Mouse (Mus musculus) MEL (cell line): ENCODE measurements around the gene Slc38a5. TPM values are rescaled to one million over a fixed set of nuclear protein-coding genes. Genes with fewer than 3 reads are reported as not detected.

Experiments used
- DNase-seq: peaks from one replicate; pipeline ENCODE4 v3.0.0; 2011; ENCODE audit warnings: low read depth, low spot score
- H3K27ac ChIP-seq: 2 replicates; pipeline ENCODE4 v1.5.1; 2012; ENCODE audit warnings: low read depth, mild to moderate bottlenecking, control low read depth, low read length, moderate library complexity; ENCODE audit not compliant: control insufficient read depth
- H3K27me3 ChIP-seq, 2 experiments: fragments of 150-350 bp in 1 of 2; sonication (generic) in 1 of 2; 2 replicates each; pipeline ENCODE4 v1.6.1; 2012; ENCODE audit warnings: low read length in 2 of 2, mild to moderate bottlenecking in 2 of 2, improper control_type of control experiment in 1 of 2, moderate library complexity in 1 of 2; ENCODE audit not compliant: insufficient read depth in 2 of 2, control insufficient read depth in 1 of 2
- H3K36me3 ChIP-seq, 2 experiments: 2 replicates each; pipeline ENCODE4 v1.6.1; 2012 to 2014; ENCODE audit warnings: low read length in 2 of 2, improper control_type of control experiment in 1 of 2, inconsistent platforms in 1 of 2, mild to moderate bottlenecking in 1 of 2; ENCODE audit not compliant: insufficient read depth in 2 of 2, control insufficient read depth in 1 of 2
- H3K4me1 ChIP-seq, 2 experiments: fragments of 150-350 bp in 1 of 2; sonication (generic) in 1 of 2; 2 replicates each; pipeline ENCODE4 v1.6.1; 2012; ENCODE audit warnings: low read length in 2 of 2, improper control_type of control experiment in 1 of 2, mild to moderate bottlenecking in 1 of 2; ENCODE audit not compliant: insufficient read depth in 2 of 2, control insufficient read depth in 1 of 2
- H3K4me3 ChIP-seq, 2 experiments: fragments of 150-350 bp in 1 of 2; sonication (generic) in 1 of 2; 2 replicates each; pipeline ENCODE4 v1.5.1; 2012; ENCODE audit warnings: low read depth in 2 of 2, low read length in 2 of 2, mild to moderate bottlenecking in 2 of 2, moderate library complexity in 2 of 2, control low read depth in 1 of 2, improper control_type of control experiment in 1 of 2; ENCODE audit not compliant: control insufficient read depth in 1 of 2, insufficient read depth in 1 of 2
- H3K79me2 ChIP-seq: 2 replicates; pipeline ENCODE4 v1.6.1; 2012; ENCODE audit warnings: mild to moderate bottlenecking, low read length, moderate library complexity; ENCODE audit not compliant: control insufficient read depth, poor library complexity, insufficient read depth
- H3K9ac ChIP-seq: 2 replicates; pipeline ENCODE4 v1.6.1; 2012; ENCODE audit warnings: low read depth, mild to moderate bottlenecking, control low read depth, low read length, moderate library complexity; ENCODE audit not compliant: control insufficient read depth, poor library complexity, severe bottlenecking
- H3K9me3 ChIP-seq: fragments of 150-350 bp; sonication (generic); replicated peaks from 2 replicates; pipeline ENCODE4 v1.6.1; 2012; ENCODE audit warnings: mild to moderate bottlenecking, low read length, improper control_type of control experiment, moderate library complexity; ENCODE audit not compliant: insufficient read depth
- BHLHE40 ChIP-seq: IDR thresholded peaks from 2 replicates; pipeline ENCODE4 v1.6.1; 2012; ENCODE audit warnings: low read depth, mild to moderate bottlenecking, inconsistent platforms, low read length, improper control_type of control experiment, borderline replicate concordance
- CHD1 ChIP-seq: IDR thresholded peaks from 2 replicates; pipeline ENCODE4 v1.6.1; 2012; ENCODE audit warnings: low read depth, mild to moderate bottlenecking, inconsistent platforms, low read length, improper control_type of control experiment
- CTCF ChIP-seq, 3 experiments: IDR thresholded peaks in 2 of 3; conservative IDR thresholded peaks in 1 of 3; 2 replicates each; pipeline ENCODE4 v1.5.1; 2011 to 2012; ENCODE audit warnings: low read length in 3 of 3, low read depth in 2 of 3, mild to moderate bottlenecking in 2 of 3, improper control_type of control experiment in 1 of 3, inconsistent platforms in 1 of 3, mixed read lengths in 1 of 3, moderate library complexity in 1 of 3; ENCODE audit not compliant: control insufficient read depth in 1 of 3, insufficient read depth in 1 of 3, poor library complexity in 1 of 3, severe bottlenecking in 1 of 3
- E2F4 ChIP-seq: IDR thresholded peaks from 2 replicates; pipeline ENCODE4 v1.6.1; 2011; ENCODE audit warnings: low read depth, low read length, improper control_type of control experiment, borderline replicate concordance
- ELF1 ChIP-seq: IDR thresholded peaks from 2 replicates; pipeline ENCODE4 v1.6.1; 2014; ENCODE audit warnings: low read depth, mild to moderate bottlenecking, inconsistent platforms, low read length, improper control_type of control experiment, moderate library complexity
- EP300 ChIP-seq, 2 experiments: IDR thresholded peaks; 2 replicates each; pipeline ENCODE4 v1.6.1; 2011; ENCODE audit warnings: improper control_type of control experiment in 2 of 2, low read length in 2 of 2, low read depth in 1 of 2, mild to moderate bottlenecking in 1 of 2
- ETS1 ChIP-seq: IDR thresholded peaks from 2 replicates; pipeline ENCODE4 v1.6.1; 2012; ENCODE audit warnings: low read depth, mild to moderate bottlenecking, inconsistent platforms, low read length, improper control_type of control experiment, moderate library complexity
- GABPA ChIP-seq: IDR thresholded peaks from 2 replicates; pipeline ENCODE4 v1.6.1; 2012; ENCODE audit warnings: low read depth, mild to moderate bottlenecking, inconsistent platforms, low read length, improper control_type of control experiment, moderate library complexity
- GATA1 ChIP-seq: IDR thresholded peaks from 2 replicates; pipeline ENCODE4 v1.6.1; 2011; ENCODE audit warnings: low read depth, low read length, improper control_type of control experiment
- HCFC1 ChIP-seq: IDR thresholded peaks from 2 replicates; pipeline ENCODE4 v1.6.1; 2012; ENCODE audit warnings: low read depth, mild to moderate bottlenecking, inconsistent platforms, low read length, improper control_type of control experiment, moderate library complexity
- JUND ChIP-seq: IDR thresholded peaks from 2 replicates; pipeline ENCODE4 v1.6.1; 2011; ENCODE audit warnings: low read depth, mild to moderate bottlenecking, improper control_type of control experiment, low read length
- KAT2A ChIP-seq: conservative IDR thresholded peaks from 2 replicates; pipeline ENCODE4 v1.6.1; 2012; ENCODE audit warnings: low read depth, low read length, improper control_type of control experiment, inconsistent platforms
- MAFK ChIP-seq: IDR thresholded peaks from 2 replicates; pipeline ENCODE4 v1.6.1; 2011; ENCODE audit warnings: low read depth, mild to moderate bottlenecking, low read length, improper control_type of control experiment, borderline replicate concordance
- MAZ ChIP-seq: IDR thresholded peaks from 2 replicates; pipeline ENCODE4 v1.6.1; 2012; ENCODE audit warnings: low read depth, mild to moderate bottlenecking, inconsistent platforms, low read length, improper control_type of control experiment
- MXI1 ChIP-seq: IDR thresholded peaks from 2 replicates; pipeline ENCODE4 v1.6.1; 2011; ENCODE audit warnings: mild to moderate bottlenecking, low read depth, low read length, improper control_type of control experiment
- NELFE ChIP-seq: IDR thresholded peaks from 2 replicates; pipeline ENCODE4 v1.6.1; 2011; ENCODE audit warnings: low read depth, low read length, improper control_type of control experiment
- POLR2A ChIP-seq, 2 experiments: IDR thresholded peaks; 2 replicates each; pipeline ENCODE4 v1.6.1; 2011 to 2012; ENCODE audit warnings: low read length in 2 of 2, mild to moderate bottlenecking in 2 of 2, control low read depth in 1 of 2, improper control_type of control experiment in 1 of 2, low read depth in 1 of 2, moderate library complexity in 1 of 2; ENCODE audit not compliant: control insufficient read depth in 1 of 2, insufficient read depth in 1 of 2, poor library complexity in 1 of 2
- POLR2AphosphoS2 ChIP-seq: IDR thresholded peaks from 2 replicates; pipeline ENCODE4 v1.6.1; 2011; ENCODE audit warnings: low read length, improper control_type of control experiment
- POLR2AphosphoS5 ChIP-seq: IDR thresholded peaks from 2 replicates; pipeline ENCODE4 v1.6.1; 2012; ENCODE audit warnings: low read depth, borderline replicate concordance, mild to moderate bottlenecking, inconsistent platforms, low read length, moderate library complexity, mixed read lengths
- RAD21 ChIP-seq: IDR thresholded peaks from 2 replicates; pipeline ENCODE4 v1.6.1; 2011; ENCODE audit warnings: mild to moderate bottlenecking, low read depth, low read length, improper control_type of control experiment
- RCOR1 ChIP-seq: IDR thresholded peaks from 2 replicates; pipeline ENCODE4 v1.6.1; 2012; ENCODE audit warnings: low read depth, mild to moderate bottlenecking, inconsistent platforms, low read length, improper control_type of control experiment
- SIN3A ChIP-seq: IDR thresholded peaks from 2 replicates; pipeline ENCODE4 v1.6.1; 2012; ENCODE audit warnings: low read length, improper control_type of control experiment, inconsistent platforms
- TAL1 ChIP-seq: IDR thresholded peaks from 2 replicates; pipeline ENCODE4 v1.6.1; 2012; ENCODE audit warnings: mild to moderate bottlenecking, inconsistent platforms, low read length, moderate library complexity, mixed read lengths
- TBP ChIP-seq: IDR thresholded peaks from 2 replicates; pipeline ENCODE4 v1.8.0; 2011; ENCODE audit warnings: low read depth, low read length, improper control_type of control experiment
- UBTF ChIP-seq: IDR thresholded peaks from 2 replicates; pipeline ENCODE4 v1.6.1; 2012; ENCODE audit warnings: low read depth, mild to moderate bottlenecking, inconsistent platforms, low read length, improper control_type of control experiment, moderate library complexity, borderline replicate concordance; ENCODE audit not compliant: insufficient read depth
- USF1 ChIP-seq: IDR thresholded peaks from 2 replicates; pipeline ENCODE4 v1.6.1; 2014; ENCODE audit warnings: low read depth, mild to moderate bottlenecking, inconsistent platforms, low read length, improper control_type of control experiment, moderate library complexity
- ZC3H11A ChIP-seq: IDR thresholded peaks from 2 replicates; pipeline ENCODE4 v1.6.1; 2012; ENCODE audit warnings: low read depth, mild to moderate bottlenecking, inconsistent platforms, low read length, improper control_type of control experiment
- ZKSCAN1 ChIP-seq: IDR thresholded peaks from 2 replicates; pipeline ENCODE4 v1.6.1; 2012; ENCODE audit warnings: low read depth, mild to moderate bottlenecking, inconsistent platforms, low read length, improper control_type of control experiment, moderate library complexity
- ZMIZ1 ChIP-seq: IDR thresholded peaks from 2 replicates; pipeline ENCODE4 v1.6.1; 2012; ENCODE audit warnings: low read depth, mild to moderate bottlenecking, inconsistent platforms, low read length, improper control_type of control experiment, moderate library complexity
- ZNF384 ChIP-seq: IDR thresholded peaks from 2 replicates; pipeline ENCODE4 v1.6.1; 2012; ENCODE audit warnings: low read depth, mild to moderate bottlenecking, inconsistent platforms, low read length, improper control_type of control experiment
- polyA plus RNA-seq, 2 experiments: library from polyadenylated mRNA; stranded (reverse) in 1 of 2; unstranded in 1 of 2; fragments of >175 nt in 1 of 2; fragments of >200 nt in 1 of 2; gene quantifications; 2 replicates each; pipeline versions ENCODE4 v1.2.1 to v1.2.4; 2012; ENCODE audit warnings: low replicate concordance in 2 of 2, low read depth in 1 of 2; ENCODE audit not compliant: insufficient read length in 2 of 2, insufficient read depth in 1 of 2, missing spikeins in 1 of 2
- total RNA-seq: library from RNA; depleted of rRNA; stranded (reverse); fragments of 300-350 nt; gene quantifications from 2 replicates; pipeline ENCODE4 v1.2.3, GENCODE M21; 2012

The Slc38a5 gene
- total and polyA plus RNA-seq, 3 experiments, result 100 to 146 TPM; not detected in 1

- no peaks in the 10 kb centered on the region for H3K27me3 ChIP-seq
- no peaks in the 10 kb centered on the region for H3K9me3 ChIP-seq
- DNase-seq, result peak; percentile 87
Measured at GRCm38 (mm10) chrX:8230272-8230671, 40.7 kb upstream of the Slc38a5 start.

DNA sequence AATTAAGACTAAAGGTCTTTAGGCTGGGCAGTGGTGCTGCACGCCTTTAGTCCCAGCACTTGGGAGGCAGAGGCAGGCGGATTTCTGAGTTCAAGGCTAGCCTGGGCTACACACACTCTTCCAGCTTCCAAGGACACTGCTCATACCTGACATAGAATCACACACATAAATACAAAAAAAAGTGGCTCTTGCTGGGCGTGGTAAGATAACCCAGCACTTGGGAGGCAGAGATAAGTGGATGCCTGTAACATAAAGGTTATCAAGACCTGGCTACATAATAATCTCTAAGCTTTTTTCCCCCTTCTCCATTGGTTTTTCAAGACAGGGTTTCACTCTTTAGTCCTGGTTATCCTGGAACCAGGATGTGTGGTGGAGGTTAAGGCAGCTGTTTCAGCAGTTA is 37.3 kb upstream of the Slc38a5 start:
- Histone ChIP-seq H3K9me3 (no peaks in the 10 kb centered on the region), H3K27me3 (no peaks in the 10 kb centered on the region), H3K4me1 (peaks cover 5 to 8% of the 10 kb centered on the region in 2 experiments), H3K27ac (no peak overlapping the region), H3K9ac (no peak overlapping the region), H3K4me3 (no peak overlapping the region), H3K36me3 (peaks cover 0 to 7% of the 10 kb centered on the region in 2 experiments; a peak in 2 of 4 replicates), H3K79me2 (no peaks in the 10 kb centered on the region)
- DNase-seq, result peak; percentile 45
- TF ChIP-seq ZNF384, result peak; percentile 90
- TF ChIP-seq RAD21, result no peak
- no peak for TF ChIP-seq UBTF
- TF ChIP-seq E2F4, result no peak
- TF ChIP-seq POLR2AphosphoS2, result no peak
- 0 out of 2 replicates have a peak, but pooled peaks have one; percentile 21 for TF ChIP-seq ETS1
- no peak; the same call in 1 of the 2 replicates for TF ChIP-seq SIN3A
- no peak for TF ChIP-seq JUND
- no peak for TF ChIP-seq HCFC1
- TF ChIP-seq MXI1, result peak; percentile 29; the same call in 1 of the 2 replicates
- TF ChIP-seq GATA1, result peak; percentile 82
- no peak for TF ChIP-seq POLR2AphosphoS5
- no peak for TF ChIP-seq GABPA
- TF ChIP-seq ZMIZ1, result no peak
- TF ChIP-seq MAZ, result no peak
- no peak for TF ChIP-seq MAFK
- TF ChIP-seq ZC3H11A, result no peak
- TF ChIP-seq ZKSCAN1, result no peak
- no peak for TF ChIP-seq CTCF (IDR thresholded peaks at IDR 0.05 in 2 of 3, conservative IDR thresholded peaks at IDR 0.05 in 1 of 3; ENCODE audit: control insufficient read depth in 1 of 3, insufficient read depth in 1 of 3, low read depth in 2 of 3, low read length in 3 of 3, poor library complexity in 1 of 3, severe bottlenecking in 1 of 3)
- no peak for TF ChIP-seq KAT2A
- no peak for TF ChIP-seq USF1
- TF ChIP-seq RCOR1, result 0 out of 2 replicates have a peak, but pooled peaks have one; percentile 68
- TF ChIP-seq CHD1, result no peak
- peak; percentile 72 to 81 for TF ChIP-seq EP300 (IDR thresholded peaks at IDR 0.05; ENCODE audit: low read depth in 1 of 2, low read length in 2 of 2)
- no peak for TF ChIP-seq TBP
- no peak for TF ChIP-seq NELFE
- TF ChIP-seq TAL1, result 0 out of 2 replicates have a peak, but pooled peaks have one; percentile 15
- TF ChIP-seq ELF1, result no peak

More at GRCm38 (mm10) chrX:8230272-8230671, 40.7 kb upstream of the Slc38a5 start:
- peak overlapping the region; percentile 41 for H3K9ac ChIP-seq
- no peaks in the 10 kb centered on the region for H3K79me2 ChIP-seq
- TF ChIP-seq ETS1 (no peak), UBTF (no peak), RAD21 (no peak), BHLHE40 (no peak), MAZ (no peak), RCOR1 (no peak), ELF1 (peak; percentile 35; the same call in 1 of the 2 replicates), POLR2A (IDR thresholded peaks at IDR 0.05; ENCODE audit: control insufficient read depth in 1 of 2, insufficient read depth in 1 of 2, low read depth in 1 of 2, low read length in 2 of 2, poor library complexity in 1 of 2) (peak in 1 of 2 experiments; percentile 50; a peak in 1 of 4 replicates)
- TF ChIP-seq, all 39 proteins: peak for 2
- peaks cover 0 to 7% of the 10 kb centered on the region in 2 experiments; a peak in 2 of 4 replicates for H3K36me3 ChIP-seq
- H3K4me3 ChIP-seq, result no peak overlapping the region
- H3K27ac ChIP-seq, result peak overlapping the region; percentile 26
- peaks cover 5 to 8% of the 10 kb centered on the region in 2 experiments for H3K4me1 ChIP-seq
